Mouse (Mus musculus) embryonic facial prominence, embryonic 11.5 days (tissue): ENCODE measurements around the gene Mpo. TPM values are rescaled to one million over a fixed set of nuclear protein-coding genes. Genes with fewer than 3 reads are reported as not detected.

ENCODE experiments used
- ATAC-seq: fragments of 200-750 bp; cut with Nextera tagmentation; replicated peaks from 2 replicates; pipeline ENCODE4 v1.8.0; 2017; ENCODE audit warnings: low read depth; ENCODE audit not compliant: insufficient number of reproducible peaks, low FRiP score, low TSS enrichment
- DNase-seq: peaks from one replicate; pipeline ENCODE4 v3.0.0-alpha.2; 2015; ENCODE audit warnings: low spot score
- H3K27ac ChIP-seq: fragments of 300-500 bp; sonication (generic); replicated peaks from 2 replicates; pipeline ENCODE4 v1.5.1; 2014; ENCODE audit warnings: mild to moderate bottlenecking, low read depth, low read length, control low read depth
- H3K27me3 ChIP-seq: fragments of 300-500 bp; sonication (generic); 2 replicates; pipeline ENCODE4 v1.6.1; 2014; ENCODE audit warnings: mild to moderate bottlenecking, low read length, moderate library complexity, mixed read lengths; ENCODE audit not compliant: control insufficient read depth, insufficient read depth
- H3K36me3 ChIP-seq: fragments of 300-500 bp; sonication (generic); replicated peaks from 2 replicates; pipeline ENCODE4 v1.6.1; 2014; ENCODE audit warnings: low read depth, mild to moderate bottlenecking, low read length, moderate library complexity, mixed read lengths; ENCODE audit not compliant: control insufficient read depth, insufficient read depth
- H3K4me1 ChIP-seq: fragments of 300-500 bp; sonication (generic); 2 replicates; pipeline ENCODE4 v1.6.1; 2014; ENCODE audit warnings: low read length, mixed read lengths; ENCODE audit not compliant: control insufficient read depth, insufficient read depth
- H3K4me2 ChIP-seq: fragments of 300-500 bp; sonication (generic); 2 replicates; pipeline ENCODE4 v1.6.1; 2014; ENCODE audit warnings: low read depth, mild to moderate bottlenecking, control low read depth, low read length, moderate library complexity
- H3K4me3 ChIP-seq: fragments of 300-500 bp; sonication (generic); 2 replicates; pipeline ENCODE4 v1.5.1; 2014; ENCODE audit warnings: low read depth, low read length, control low read depth
- H3K9ac ChIP-seq: fragments of 300-500 bp; sonication (generic); replicated peaks from 2 replicates; pipeline ENCODE4 v1.6.1; 2014; ENCODE audit warnings: mild to moderate bottlenecking, control low read depth, low read length
- H3K9me3 ChIP-seq: fragments of 300-500 bp; sonication (generic); replicated peaks from 2 replicates; pipeline ENCODE4 v1.6.1; 2016; ENCODE audit warnings: mild to moderate bottlenecking, low read length, inconsistent platforms, mixed read lengths; ENCODE audit not compliant: control insufficient read depth
- WGBS: fragments of 180-500 bp; shearing (Covaris S2); extraction: QIAGEN DNeasy Blood & Tissue Kit; methylation state at CpG from one replicate; pipeline ENCODE4 v1.1.7; 2014; 5-methylcytosine and 5-hydroxymethylcytosine counted together
- polyA plus RNA-seq: library from polyadenylated mRNA; unstranded; fragments of >200 nt; fragmentation: Nextera tagmentation; extraction: Ambion mirVana; gene quantifications from 2 replicates; pipeline ENCODE4 v1.2.1, GENCODE M21; 2014

Gene Mpo
- polyA plus RNA-seq, 1 experiment from 2014 or later, result 7.2 TPM

DNA sequence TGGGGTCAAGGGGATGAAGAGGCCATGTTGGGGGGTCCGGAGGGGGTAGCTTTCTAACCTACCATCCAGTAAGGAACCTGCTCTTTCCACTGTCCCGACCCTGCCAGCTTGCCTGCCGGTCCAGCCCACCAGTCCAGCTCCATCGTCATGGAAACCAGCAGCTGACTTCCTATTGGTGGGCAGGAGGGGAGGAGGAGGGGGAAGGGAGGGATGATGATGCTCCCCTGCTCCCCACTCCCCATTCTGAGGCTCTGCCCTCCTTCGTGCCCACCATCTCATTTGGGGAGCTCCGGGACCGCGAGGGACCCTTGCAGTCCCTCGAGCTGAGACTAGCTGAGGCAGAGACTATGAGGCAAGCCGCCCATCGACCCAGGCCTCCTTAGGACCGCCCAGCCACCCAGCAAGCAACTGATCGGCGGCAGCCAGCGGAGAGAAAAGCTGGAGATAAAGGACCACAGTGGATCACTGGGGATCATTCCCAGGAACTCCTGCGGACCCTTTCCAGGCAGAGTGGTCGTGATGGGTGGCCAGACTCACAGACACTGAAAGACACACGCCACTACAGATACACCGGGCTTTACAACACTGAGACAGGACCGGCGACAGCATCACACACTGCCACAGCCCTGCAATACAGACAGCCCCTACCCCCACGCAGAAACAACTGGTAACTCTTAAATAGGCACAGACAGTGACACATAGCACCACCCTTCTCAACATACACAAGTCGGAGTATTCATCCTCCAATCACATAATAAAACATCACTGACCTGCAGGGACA lies 32.9 kb upstream of the Mpo start, which contains the start of gene Tspoap1:
Tspoap1 (plus strand) TSS at position 241 of the 781 bp plus-strand sequence.
- H3K27ac ChIP-seq, result no peak within 1 kb of the TSS
- H3K4me3 ChIP-seq, result peak within 1 kb of the TSS; percentile 13
- 9% methylated on average over 23 of the region's 23 CpGs for WGBS
- peaks cover 56% of the 10 kb centered on the region for H3K27me3 ChIP-seq
- no peaks in the 10 kb centered on the region for H3K36me3 ChIP-seq
- no peaks in the 10 kb centered on the region for H3K9me3 ChIP-seq
- DNase-seq (peak; percentile 60), ATAC-seq (0 out of 2 replicates have a peak, but pooled peaks have one; percentile 20)
- peaks cover 2% of the 10 kb centered on the region for H3K4me1 ChIP-seq
- H3K4me2 ChIP-seq, result peak within 1 kb of the TSS; percentile 27
- H3K9ac ChIP-seq, result peak within 1 kb of the TSS; percentile 18; the same call in 1 of the 2 replicates

DNA sequence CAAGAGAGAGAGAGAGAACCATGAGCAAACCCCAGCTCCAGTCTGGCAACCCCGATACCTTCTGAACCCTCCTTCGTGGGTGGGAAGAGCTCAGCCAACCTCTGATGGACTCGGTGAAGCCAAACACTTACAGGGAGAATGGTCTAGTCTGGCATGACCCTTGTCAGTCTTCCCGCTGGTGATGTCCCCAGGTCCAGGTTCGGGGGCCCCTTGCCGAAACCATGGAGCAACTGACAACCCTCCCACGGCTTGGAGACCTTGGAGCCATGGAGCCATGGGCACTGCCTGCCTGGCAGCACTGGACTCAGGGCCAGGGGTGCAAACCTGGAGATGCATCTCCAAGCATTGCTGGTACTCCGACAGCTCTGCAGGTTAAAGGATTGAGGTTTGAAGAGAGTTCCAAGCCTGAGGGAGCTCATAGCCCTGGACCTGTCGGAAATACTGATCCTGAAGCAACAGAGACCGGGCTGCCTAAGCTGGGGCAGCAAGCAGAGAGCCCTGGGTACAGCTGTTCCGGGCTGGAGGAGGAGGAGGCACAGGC lies 32.1 kb upstream of the Mpo start:
- no peaks in the 10 kb centered on the region for H3K36me3 ChIP-seq
- no peak overlapping the region for H3K9ac ChIP-seq
- DNase-seq (no peak), ATAC-seq (no peak)
- no peak overlapping the region for H3K4me2 ChIP-seq
- no peak overlapping the region for H3K4me3 ChIP-seq
- H3K9me3 ChIP-seq, result no peaks in the 10 kb centered on the region
- H3K27me3 ChIP-seq, result peaks cover 61% of the 10 kb centered on the region
- no peak overlapping the region for H3K27ac ChIP-seq
- WGBS, result 62% methylated on average over 11 of the region's 11 CpGs
- H3K4me1 ChIP-seq, result peaks cover 2% of the 10 kb centered on the region

DNA sequence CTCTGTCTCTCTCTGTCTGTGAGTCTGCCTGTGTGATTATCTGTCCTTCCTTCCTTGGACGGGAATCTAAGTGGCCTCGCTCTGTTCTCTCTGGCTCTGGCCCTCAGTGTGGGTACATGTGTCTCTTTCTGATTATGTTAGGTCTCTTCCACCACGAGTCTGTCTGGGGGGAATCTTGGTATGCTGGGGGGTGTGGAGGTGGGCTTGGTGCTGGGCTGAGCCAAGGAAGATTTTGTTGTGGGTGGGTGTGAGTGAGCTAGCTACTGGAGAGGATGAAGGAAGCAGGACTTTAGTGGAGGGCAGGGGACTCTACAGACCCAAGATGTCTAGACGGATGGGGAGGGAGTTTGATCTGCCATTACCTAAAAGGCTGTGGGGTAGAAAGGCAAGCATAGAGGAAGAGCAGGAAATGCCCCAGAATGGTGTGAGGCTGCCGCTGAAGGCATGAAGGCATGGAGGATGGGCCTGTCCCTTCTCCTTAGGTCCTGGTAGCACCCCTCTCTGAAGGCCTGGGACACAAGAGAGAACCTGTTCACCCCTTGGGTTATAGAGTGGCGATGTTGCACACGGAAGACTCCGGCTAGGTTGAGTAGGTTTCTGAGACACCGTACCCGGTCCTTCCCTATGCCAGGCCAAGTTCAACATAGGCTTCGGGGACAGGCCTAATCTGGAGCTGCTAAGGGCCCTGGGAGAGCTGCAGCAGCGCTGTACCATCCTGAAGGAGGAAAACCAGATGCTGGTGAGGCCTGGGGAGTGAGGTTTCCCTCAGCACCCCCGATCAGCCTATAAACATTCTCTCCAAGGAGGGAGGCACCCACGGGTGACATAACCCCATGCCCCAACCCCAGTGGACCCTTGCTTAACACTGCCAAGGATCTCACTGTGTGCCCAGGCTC lies 31.3 kb upstream of the Mpo start:
- Histone ChIP-seq H3K4me2 (no peak overlapping the region), H3K27me3 (peaks cover 67% of the 10 kb centered on the region), H3K4me1 (peaks cover 2% of the 10 kb centered on the region), H3K9ac (no peak overlapping the region), H3K4me3 (no peak overlapping the region), H3K36me3 (no peaks in the 10 kb centered on the region), H3K27ac (no peak overlapping the region), H3K9me3 (no peaks in the 10 kb centered on the region)
- WGBS, result 79% methylated on average over 14 of the region's 14 CpGs
- ATAC-seq (no peak), DNase-seq (no peak)

DNA sequence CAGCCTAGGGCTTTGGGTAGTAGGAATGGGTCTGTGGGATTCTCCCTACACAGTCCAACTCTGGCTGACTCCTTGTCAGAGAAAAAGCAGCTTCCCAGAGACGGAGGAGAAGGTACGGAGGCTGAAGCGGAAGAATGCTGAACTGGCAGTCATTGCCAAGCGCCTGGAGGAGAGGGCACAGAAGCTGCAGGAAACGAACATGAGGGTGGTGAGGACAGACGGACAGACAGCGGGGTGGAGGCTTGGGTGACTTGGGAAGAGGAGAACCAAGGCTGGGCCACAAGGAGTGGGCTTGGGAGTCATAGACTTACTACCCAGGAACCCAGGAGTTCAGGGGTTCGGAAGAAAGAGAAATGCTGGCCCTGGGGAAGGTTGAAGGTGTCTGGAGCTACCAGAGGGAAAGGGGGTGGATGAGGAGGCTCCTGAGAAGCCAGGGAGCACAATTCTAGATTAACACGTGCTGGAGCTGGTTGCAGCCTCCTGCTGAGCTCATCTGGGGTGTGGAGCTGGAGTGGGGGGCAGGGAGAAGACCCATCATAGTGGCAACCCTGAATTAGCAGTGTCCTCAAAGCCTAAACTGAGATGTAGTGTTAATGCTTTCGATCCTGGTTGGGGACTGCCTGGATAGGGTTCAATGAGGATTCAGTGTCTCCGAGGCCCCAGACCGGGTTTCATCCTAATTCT lies 30.5 kb upstream of the Mpo start:
- Histone ChIP-seq H3K9me3 (no peaks in the 10 kb centered on the region), H3K4me2 (no peak overlapping the region; the same call in 1 of the 2 replicates), H3K36me3 (no peaks in the 10 kb centered on the region), H3K9ac (no peak overlapping the region), H3K27ac (no peak overlapping the region), H3K27me3 (peaks cover 68% of the 10 kb centered on the region), H3K4me1 (peaks cover 2% of the 10 kb centered on the region), H3K4me3 (no peak overlapping the region)
- no peak for DNase-seq
- no peak for ATAC-seq
- 48% methylated on average over 12 of the region's 12 CpGs for WGBS

DNA sequence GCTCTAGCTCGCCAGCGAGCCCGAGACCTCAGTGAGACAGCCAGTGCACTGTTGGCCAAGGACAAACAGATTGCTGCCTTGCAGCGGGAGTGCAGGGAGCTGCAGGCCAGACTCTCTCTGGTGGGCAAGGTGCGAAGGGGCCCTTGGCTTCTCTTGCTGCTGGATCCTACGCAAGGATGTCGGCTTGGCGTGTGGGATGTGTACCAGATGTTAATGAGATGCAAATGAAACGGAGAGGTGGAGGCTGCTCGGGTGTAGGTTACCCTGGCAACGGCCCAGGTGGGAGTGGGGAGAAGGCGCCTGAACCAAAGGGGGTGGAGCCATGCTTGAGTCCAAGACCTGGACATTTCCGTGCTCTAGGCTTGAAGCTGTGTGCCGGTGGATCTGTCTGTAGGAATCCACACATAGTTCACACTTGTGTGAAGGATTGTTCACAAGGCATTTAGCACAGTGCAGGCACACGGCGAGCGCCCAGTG lies 29.8 kb upstream of the Mpo start:
- 2% methylated on average over 17 of the region's 17 CpGs for WGBS
- H3K27ac ChIP-seq, result no peak overlapping the region
- H3K4me3 ChIP-seq, result peak overlapping the region; percentile 45
- DNase-seq (peak; percentile 62), ATAC-seq (peak; percentile 48)
- peak overlapping the region; percentile 68 for H3K9ac ChIP-seq
- H3K36me3 ChIP-seq, result no peaks in the 10 kb centered on the region
- peak overlapping the region; percentile 88 for H3K4me2 ChIP-seq
- H3K9me3 ChIP-seq, result no peaks in the 10 kb centered on the region
- peaks cover 2% of the 10 kb centered on the region for H3K4me1 ChIP-seq
- H3K27me3 ChIP-seq, result peaks cover 68% of the 10 kb centered on the region

DNA sequence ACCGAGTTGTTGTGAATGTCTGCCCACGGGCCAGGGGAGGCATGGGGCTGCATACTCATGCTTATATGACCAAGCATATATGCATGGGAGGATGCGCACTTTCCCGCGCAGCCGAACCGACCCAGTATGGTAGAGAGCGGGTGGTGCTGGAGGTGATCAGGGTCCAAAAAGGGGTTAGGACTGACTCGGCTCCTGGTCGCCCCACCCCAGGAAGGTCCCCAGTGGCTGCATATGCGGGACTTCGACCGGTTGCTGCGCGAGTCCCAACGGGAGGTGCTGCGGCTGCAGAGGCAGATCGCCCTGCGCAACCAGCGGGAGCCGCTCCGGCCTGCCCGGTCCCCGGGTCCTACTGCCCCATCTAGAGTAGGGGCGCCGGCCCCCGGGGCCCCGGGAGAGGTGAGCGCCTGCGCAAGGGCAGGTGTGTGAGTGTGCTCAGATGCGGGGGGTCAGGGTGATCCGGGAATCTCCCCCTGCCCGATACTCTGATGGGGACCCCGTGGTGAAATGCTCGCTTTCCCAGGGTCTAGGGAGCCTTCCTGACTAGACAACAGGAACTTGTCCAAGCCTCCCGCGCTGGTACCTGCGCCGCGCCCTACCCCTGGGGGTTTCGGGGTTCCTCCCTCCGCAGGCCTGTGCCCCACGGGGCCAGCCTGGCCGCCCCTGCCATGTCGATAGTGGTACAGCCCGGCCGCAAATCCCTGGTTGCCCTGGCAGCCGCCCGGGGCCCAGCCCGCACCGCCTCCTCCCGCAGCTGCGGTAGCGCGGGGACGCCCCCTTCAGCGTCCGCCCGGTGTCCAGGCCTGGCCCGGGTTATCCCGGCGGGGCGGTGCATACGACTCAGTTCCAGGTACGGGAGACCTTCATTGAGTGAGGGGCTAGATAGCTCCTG lies 29.1 kb upstream of the Mpo start:
- Histone ChIP-seq H3K4me1 (peaks cover 2% of the 10 kb centered on the region), H3K4me3 (peak overlapping the region; percentile 45), H3K4me2 (peak overlapping the region; percentile 88), H3K27ac (no peak overlapping the region), H3K36me3 (no peaks in the 10 kb centered on the region), H3K27me3 (peaks cover 68% of the 10 kb centered on the region), H3K9me3 (no peaks in the 10 kb centered on the region), H3K9ac (peak overlapping the region; percentile 68)
- under 1% methylated on average over 62 of the region's 65 CpGs for WGBS
- ATAC-seq (peak; percentile 45), DNase-seq (peak; percentile 33)

DNA sequence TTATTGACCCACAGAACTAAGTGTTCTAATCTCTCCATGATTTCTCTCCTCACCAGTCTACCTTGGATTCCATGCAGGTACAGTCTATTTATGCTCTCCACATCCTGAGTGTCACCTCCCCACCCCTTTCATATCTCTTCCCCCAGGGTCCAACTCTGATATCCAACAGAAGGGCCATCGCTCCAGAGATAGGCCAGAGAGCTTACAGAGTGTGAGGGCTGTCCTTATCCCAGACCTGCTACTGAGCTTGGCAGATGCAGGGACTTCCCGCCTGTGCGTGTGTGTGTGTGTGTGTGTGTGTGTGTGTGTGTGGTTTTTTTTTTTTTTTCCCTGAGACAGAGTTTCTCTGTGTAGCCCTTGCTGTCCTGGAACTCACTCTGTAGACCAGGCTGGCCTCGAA lies 24.6 kb upstream of the Mpo start:
- Histone ChIP-seq H3K4me1 (peaks cover 1% of the 10 kb centered on the region), H3K4me3 (no peak overlapping the region), H3K9me3 (no peaks in the 10 kb centered on the region), H3K4me2 (no peak overlapping the region), H3K9ac (no peak overlapping the region), H3K27ac (no peak overlapping the region), H3K27me3 (peaks cover 29% of the 10 kb centered on the region), H3K36me3 (no peaks in the 10 kb centered on the region)
- ATAC-seq, result no peak
- 94% methylated on average over 3 of the region's 4 CpGs for WGBS
- no peak for DNase-seq
